29 mouse cellular contexts compared by ENCODE assay signal in genomic region chr1:82168158-82168557, GRCm38 (mm10).
"Had no signal": no experiment of that assay in that cellular context is flagged by ENCODE, and none has a peak within 500 bp of the region (broad histone marks: within the 10 kb centered on the region; RNA-seq: fewer than 3 reads in every experiment).

No protein-coding gene starts in this region.

- H3K9me3 ChIP-seq: embryonic facial prominence, embryonic 10.5 days; embryonic facial prominence, embryonic 12.5 days; embryonic facial prominence, embryonic 13.5 days; embryonic facial prominence, embryonic 15.5 days; forebrain, embryonic 10.5 days; forebrain, embryonic 12.5 days; forebrain, embryonic 13.5 days; forebrain, embryonic 15.5 days had no signal

- H3K4me2 ChIP-seq: embryonic facial prominence, embryonic 12.5 days; embryonic facial prominence, embryonic 13.5 days; embryonic facial prominence, embryonic 15.5 days; forebrain, embryonic 12.5 days; forebrain, embryonic 13.5 days; forebrain, embryonic 15.5 days had no signal

- H3K4me1 ChIP-seq: embryonic facial prominence, embryonic 10.5 days; embryonic facial prominence, embryonic 12.5 days; embryonic facial prominence, embryonic 13.5 days; embryonic facial prominence, embryonic 15.5 days; forebrain, embryonic 10.5 days; forebrain, embryonic 12.5 days; forebrain, embryonic 13.5 days; forebrain, embryonic 15.5 days had no signal

- H3K4me3 ChIP-seq: embryonic facial prominence, embryonic 10.5 days; embryonic facial prominence, embryonic 12.5 days; embryonic facial prominence, embryonic 13.5 days; embryonic facial prominence, embryonic 15.5 days; erythroblast, embryonic 14.5 days; forebrain, embryonic 10.5 days; forebrain, embryonic 12.5 days; forebrain, embryonic 13.5 days; forebrain, embryonic 15.5 days; gastrocnemius, adult 2 months; heart, adult 2 months had no signal

- H3K9ac ChIP-seq: embryonic facial prominence, embryonic 12.5 days; embryonic facial prominence, embryonic 13.5 days; embryonic facial prominence, embryonic 15.5 days; forebrain, embryonic 12.5 days; forebrain, embryonic 13.5 days; forebrain, embryonic 15.5 days; forebrain, postnatal 0 days had no signal

- ATAC-seq: forebrain, embryonic 13.5 days; forebrain, embryonic 14.5 days; forebrain, embryonic 15.5 days; forebrain, embryonic 16.5 days; forebrain, postnatal 0 days had no signal

- H3K36me3 ChIP-seq: embryonic facial prominence, embryonic 10.5 days; embryonic facial prominence, embryonic 12.5 days; embryonic facial prominence, embryonic 13.5 days; embryonic facial prominence, embryonic 15.5 days; forebrain, embryonic 10.5 days; forebrain, embryonic 12.5 days; forebrain, embryonic 15.5 days had no signal

- H3K27me3 ChIP-seq: embryonic facial prominence, embryonic 12.5 days; embryonic facial prominence, embryonic 13.5 days; embryonic facial prominence, embryonic 15.5 days; forebrain, embryonic 12.5 days; forebrain, embryonic 13.5 days; forebrain, embryonic 15.5 days had no signal

- DNase-seq: cerebellum, adult 2 months; cerebellum, adult 8-10 months; cerebellum, adult 9-10 months; cerebellum, adult 9-11 months; cerebellum, postnatal 10 days; cerebellum, postnatal 14 days; cerebellum, postnatal 25 days; cerebellum, postnatal 36 days; embryo, embryonic 11 days; forebrain, postnatal 0 days; gastrocnemius, adult 2 months; gastrocnemius, postnatal 10 days; gastrocnemius, postnatal 14 days; gastrocnemius, postnatal 25 days; gastrocnemius, postnatal 36 days; heart, adult 11 months; heart, adult 18-20 months; heart, adult 2 months had no signal

- H3K27ac ChIP-seq: embryonic facial prominence, embryonic 10.5 days; embryonic facial prominence, embryonic 12.5 days; embryonic facial prominence, embryonic 13.5 days; embryonic facial prominence, embryonic 15.5 days; forebrain, embryonic 10.5 days; forebrain, embryonic 12.5 days; forebrain, embryonic 13.5 days; forebrain, embryonic 15.5 days; gastrocnemius, adult 2 months; heart, adult 2 months had no signal
